Mouse (Mus musculus): Measurements from ENCODE around the gene 5730596B20Rik. TPM values are rescaled to one million over a fixed set of nuclear protein-coding genes. Genes with fewer than 3 reads are reported as not detected.

The 5730596B20Rik gene
- polyA plus RNA-seq, 1 experiment, result not detected

DNA sequence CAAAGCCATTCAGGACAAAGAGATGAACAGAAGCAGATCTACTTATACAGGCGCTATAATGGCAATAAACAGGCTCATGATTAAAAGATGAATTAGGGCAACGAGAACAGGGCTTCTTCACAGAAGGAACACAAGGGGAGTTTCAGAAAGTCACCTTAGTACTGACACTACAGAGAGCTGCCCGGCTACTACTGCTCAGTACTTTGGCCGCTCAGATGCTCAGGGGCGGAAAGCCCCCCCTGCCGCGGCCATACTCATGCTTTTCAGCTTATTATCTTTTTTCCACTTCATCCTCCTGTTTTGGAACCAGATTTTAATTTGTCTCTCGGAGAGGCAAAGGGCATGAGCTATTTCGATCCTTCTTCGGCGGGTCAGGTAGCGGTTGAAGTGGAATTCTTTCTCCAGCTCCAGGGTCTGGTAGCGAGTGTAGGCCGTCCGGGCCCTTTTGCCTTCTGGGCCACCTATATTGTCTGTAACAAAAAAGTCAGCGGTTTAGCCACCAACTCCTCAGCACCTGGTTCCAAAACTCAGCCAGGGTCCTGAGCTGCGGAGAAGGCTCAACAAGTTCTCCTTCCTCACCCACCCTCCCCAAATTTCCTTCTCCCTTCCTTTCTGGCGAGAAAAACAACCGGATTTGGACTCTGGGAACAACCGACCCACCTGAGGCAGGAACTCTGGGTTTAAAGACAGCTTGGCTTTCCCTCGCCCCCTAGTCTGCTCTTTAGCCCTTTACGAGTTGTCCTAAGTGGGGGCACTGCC lies 25.2 kb downstream of the 5730596B20Rik start:
- Histone ChIP-seq H3K27ac (ENCODE audit: insufficient read depth, low read length) (no peak overlapping the region), H3K4me3 (ENCODE audit: low read depth, low read length) (peak overlapping the region; percentile 72)

DNA sequence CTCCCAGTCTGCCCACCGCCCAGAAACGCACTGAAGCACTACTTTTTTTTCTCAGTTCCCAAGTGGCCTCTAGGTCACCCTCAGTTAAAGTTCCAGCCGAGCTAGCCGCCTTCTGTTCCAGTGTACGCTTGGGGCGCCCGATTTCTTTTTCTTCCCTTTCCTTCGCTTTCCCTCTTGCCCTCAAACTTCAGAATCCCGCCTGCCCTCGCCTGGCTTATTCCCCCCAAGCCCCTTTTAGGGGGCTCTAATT lies 25.7 kb downstream of the 5730596B20Rik start:
- Histone ChIP-seq H3K36me3 (ENCODE audit: control insufficient read depth, insufficient read depth, low read length, poor library complexity, severe bottlenecking) (no peaks in the 10 kb centered on the region), H3K4me3 (ENCODE audit: low read depth, low read length) (peak overlapping the region; percentile 72), H3K4me1 (ENCODE audit: control insufficient read depth, insufficient read depth, low read length) (no peaks in the 10 kb centered on the region), H3K9me3 (replicated peaks; ENCODE audit: control insufficient read depth, insufficient read depth, low read length, poor library complexity, severe bottlenecking) (no peaks in the 10 kb centered on the region), H3K27me3 (ENCODE audit: control insufficient read depth, insufficient read depth, low read length, poor library complexity, severe bottlenecking) (peaks cover 32% of the 10 kb centered on the region), H3K27ac (ENCODE audit: insufficient read depth, low read length) (no peak overlapping the region), H3K9ac (ENCODE audit: low read depth, poor library complexity, severe bottlenecking) (peak overlapping the region; percentile 43)
- TF ChIP-seq CTCF (IDR thresholded peaks at IDR 0.05; ENCODE audit: low read depth, low read length) (no peak), POLR2A (IDR thresholded peaks at IDR 0.05; ENCODE audit: insufficient read depth, low read length) (no peak)

More for the DNA sequence above, 25.2 kb downstream of the 5730596B20Rik start:
- Histone ChIP-seq H3K36me3 (ENCODE audit: control insufficient read depth, insufficient read depth, low read length, poor library complexity, severe bottlenecking) (no peaks in the 10 kb centered on the region), H3K9ac (ENCODE audit: low read depth, poor library complexity, severe bottlenecking) (peak overlapping the region; percentile 43; the same call in 1 of the 2 replicates), H3K9me3 (replicated peaks; ENCODE audit: control insufficient read depth, insufficient read depth, low read length, poor library complexity, severe bottlenecking) (no peaks in the 10 kb centered on the region), H3K4me1 (ENCODE audit: control insufficient read depth, insufficient read depth, low read length) (no peaks in the 10 kb centered on the region), H3K27me3 (ENCODE audit: control insufficient read depth, insufficient read depth, low read length, poor library complexity, severe bottlenecking) (peaks cover 35% of the 10 kb centered on the region)
- TF ChIP-seq EP300 (IDR thresholded peaks at IDR 0.05; ENCODE audit: insufficient read depth, low read depth, low read length) (no peak), POLR2A (IDR thresholded peaks at IDR 0.05; ENCODE audit: insufficient read depth, low read length) (no peak), CTCF (IDR thresholded peaks at IDR 0.05; ENCODE audit: low read depth, low read length) (no peak)

DNA sequence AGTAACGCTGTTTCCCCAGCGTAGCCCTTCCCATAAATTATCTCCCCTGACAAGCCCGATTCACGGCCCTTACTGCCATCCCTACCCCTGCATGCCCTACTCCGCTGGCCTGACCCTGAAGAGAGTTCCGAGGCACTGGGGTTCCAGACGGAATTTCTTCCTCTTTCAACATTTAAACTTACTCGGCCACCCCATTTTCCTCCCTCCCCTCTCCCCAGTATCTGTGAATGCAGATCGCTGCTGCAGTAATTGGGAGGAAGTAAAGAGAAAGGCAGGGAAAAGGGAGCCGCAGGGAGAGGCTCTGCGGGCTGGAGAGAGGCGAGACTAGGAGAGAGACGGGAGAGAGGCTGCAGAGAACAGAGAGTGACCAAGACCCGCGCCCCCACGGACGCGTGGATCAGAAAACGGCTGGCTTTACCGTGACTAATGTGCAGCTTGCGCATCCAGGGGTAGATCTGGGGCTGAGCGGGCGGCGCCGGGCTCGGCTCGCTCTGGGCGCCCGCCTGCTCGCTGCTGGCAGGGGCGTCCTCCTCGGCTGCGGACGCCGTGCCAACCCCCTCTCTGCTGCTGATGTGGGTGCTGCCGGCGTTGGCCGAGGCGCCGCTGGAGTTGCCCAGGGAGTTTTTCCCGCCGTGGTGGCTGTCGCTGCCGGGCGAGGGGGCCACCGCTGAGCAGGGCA lies 26.2 kb downstream of the 5730596B20Rik start:
- Histone ChIP-seq H3K9ac (ENCODE audit: low read depth, poor library complexity, severe bottlenecking) (peak overlapping the region; percentile 43), H3K36me3 (ENCODE audit: control insufficient read depth, insufficient read depth, low read length, poor library complexity, severe bottlenecking) (no peaks in the 10 kb centered on the region), H3K27ac (ENCODE audit: insufficient read depth, low read length) (no peak overlapping the region), H3K27me3 (ENCODE audit: control insufficient read depth, insufficient read depth, low read length, poor library complexity, severe bottlenecking) (peaks cover 35% of the 10 kb centered on the region), H3K9me3 (replicated peaks; ENCODE audit: control insufficient read depth, insufficient read depth, low read length, poor library complexity, severe bottlenecking) (no peaks in the 10 kb centered on the region), H3K4me3 (ENCODE audit: low read depth, low read length) (peak overlapping the region; percentile 72), H3K4me1 (ENCODE audit: control insufficient read depth, insufficient read depth, low read length) (no peaks in the 10 kb centered on the region)
- TF ChIP-seq POLR2A (IDR thresholded peaks at IDR 0.05; ENCODE audit: insufficient read depth, low read length), result no peak
- TF ChIP-seq CTCF (IDR thresholded peaks at IDR 0.05; ENCODE audit: low read depth, low read length), result no peak
- TF ChIP-seq EP300 (IDR thresholded peaks at IDR 0.05; ENCODE audit: insufficient read depth, low read depth, low read length), result no peak

DNA sequence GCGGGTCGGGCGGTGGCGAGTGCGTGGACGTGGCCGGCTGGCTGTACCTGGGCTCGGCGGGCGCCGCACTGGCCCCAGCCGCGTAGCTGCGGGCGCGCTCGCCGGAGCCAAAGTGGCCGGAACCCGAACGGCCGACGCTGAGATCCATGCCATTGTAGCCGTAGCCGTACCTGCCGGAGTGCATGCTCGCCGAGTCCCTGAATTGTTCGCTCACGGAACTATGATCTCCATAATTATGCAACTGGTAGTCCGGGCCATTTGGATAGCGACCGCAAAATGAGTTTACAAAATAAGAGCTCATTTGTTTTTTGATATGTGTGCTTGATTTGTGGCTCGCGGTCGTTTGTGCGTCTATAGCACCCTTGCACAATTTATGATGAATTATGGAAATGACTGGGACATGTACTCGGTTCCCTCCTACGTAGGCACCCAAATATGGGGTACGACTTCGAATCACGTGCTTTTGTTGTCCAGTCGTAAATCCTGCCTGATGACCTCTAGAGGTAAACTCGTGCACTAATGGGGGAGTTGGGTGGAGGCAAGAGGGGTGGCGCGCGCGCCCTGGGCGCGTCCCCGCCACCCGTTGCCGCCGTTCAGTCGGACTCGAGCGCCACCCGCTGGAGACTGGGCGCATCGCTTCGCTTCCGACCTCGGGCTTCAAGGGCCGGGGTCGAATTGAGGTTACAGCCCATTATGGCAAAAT lies 26.9 kb downstream of the 5730596B20Rik start, which contains the start of gene Hoxa5:
Gene Hoxa5 (minus strand): TSS at position 538 of the 703 bp plus-strand sequence.
- H3K27ac ChIP-seq (ENCODE audit: insufficient read depth, low read length), result no peak within 1 kb of the TSS
- H3K9me3 ChIP-seq (replicated peaks; ENCODE audit: control insufficient read depth, insufficient read depth, low read length, poor library complexity, severe bottlenecking), result no peaks in the 10 kb centered on the region
- no peaks in the 10 kb centered on the region for H3K36me3 ChIP-seq (ENCODE audit: control insufficient read depth, insufficient read depth, low read length, poor library complexity, severe bottlenecking)
- peaks cover 32% of the 10 kb centered on the region for H3K27me3 ChIP-seq (ENCODE audit: control insufficient read depth, insufficient read depth, low read length, poor library complexity, severe bottlenecking)
- TF ChIP-seq CTCF (IDR thresholded peaks at IDR 0.05; ENCODE audit: low read depth, low read length), result peak; percentile 82
- no peak for TF ChIP-seq POLR2A (IDR thresholded peaks at IDR 0.05; ENCODE audit: insufficient read depth, low read length)
- peak within 1 kb of the TSS; percentile 72 for H3K4me3 ChIP-seq (ENCODE audit: low read depth, low read length)
- no peaks in the 10 kb centered on the region for H3K4me1 ChIP-seq (ENCODE audit: control insufficient read depth, insufficient read depth, low read length)
- H3K9ac ChIP-seq (ENCODE audit: low read depth, poor library complexity, severe bottlenecking), result peak within 1 kb of the TSS; percentile 43

DNA sequence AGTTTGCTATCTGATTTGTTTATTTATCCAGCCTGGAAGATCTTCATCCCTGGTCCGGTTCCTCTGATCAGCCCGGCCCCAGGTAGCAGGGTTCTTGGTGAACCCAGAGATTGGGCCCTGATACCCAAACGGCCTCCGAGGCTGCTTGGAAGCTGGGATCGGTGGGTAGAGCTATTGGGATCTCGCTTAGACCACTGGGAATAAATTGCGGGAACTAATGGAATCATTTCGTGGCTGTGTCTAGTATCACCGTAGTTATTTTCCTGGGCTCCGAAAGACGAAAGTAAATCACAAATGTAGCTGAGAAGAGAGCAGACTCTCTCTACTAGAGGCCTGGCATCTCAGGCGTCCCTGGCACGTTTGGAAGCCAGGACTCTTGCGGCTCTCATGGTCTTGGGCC lies 27.9 kb downstream of the 5730596B20Rik start:
- TF ChIP-seq POLR2A (IDR thresholded peaks at IDR 0.05; ENCODE audit: insufficient read depth, low read length), result no peak
- TF ChIP-seq EP300 (IDR thresholded peaks at IDR 0.05; ENCODE audit: insufficient read depth, low read depth, low read length), result no peak
- TF ChIP-seq CTCF (IDR thresholded peaks at IDR 0.05; ENCODE audit: low read depth, low read length), result no peak
- Histone ChIP-seq H3K4me1 (ENCODE audit: control insufficient read depth, insufficient read depth, low read length) (no peaks in the 10 kb centered on the region), H3K9ac (ENCODE audit: low read depth, poor library complexity, severe bottlenecking) (0 out of 2 replicates have a peak overlapping the region, but pooled peaks have one; percentile 4), H3K9me3 (replicated peaks; ENCODE audit: control insufficient read depth, insufficient read depth, low read length, poor library complexity, severe bottlenecking) (no peaks in the 10 kb centered on the region), H3K27ac (ENCODE audit: insufficient read depth, low read length) (no peak overlapping the region), H3K4me3 (ENCODE audit: low read depth, low read length) (no peak overlapping the region), H3K27me3 (ENCODE audit: control insufficient read depth, insufficient read depth, low read length, poor library complexity, severe bottlenecking) (peaks cover 39% of the 10 kb centered on the region), H3K36me3 (ENCODE audit: control insufficient read depth, insufficient read depth, low read length, poor library complexity, severe bottlenecking) (no peaks in the 10 kb centered on the region)

All from ES-Bruce4 (cell line).